Mouse (Mus musculus) limb, embryonic 13.5 days (tissue): Measurements from ENCODE around the gene Thumpd1. TPM values are rescaled to one million over a fixed set of nuclear protein-coding genes. Genes with fewer than 3 reads are reported as not detected.
"Not testable (repeated sequence)": the region's sequence is repeated elsewhere in the genome, so short reads cannot be mapped to it uniquely, and the experiment has no call there.

Experiments
- ATAC-seq: fragments of 200-750 bp; cut with Nextera tagmentation; 2 replicates; pipeline ENCODE4 v1.8.0; 2017; ENCODE audit warnings: low read depth, moderate number of reproducible peaks, moderate TSS enrichment; ENCODE audit not compliant: low FRiP score
- H3K27ac ChIP-seq: fragments of 300-500 bp; sonication (generic); 2 replicates; pipeline ENCODE4 v1.5.1; 2015; ENCODE audit warnings: inconsistent platforms, mild to moderate bottlenecking, moderate library complexity
- H3K27me3 ChIP-seq: fragments of 300-500 bp; sonication (generic); 2 replicates; pipeline ENCODE4 v1.6.1; 2015; ENCODE audit warnings: mild to moderate bottlenecking, inconsistent platforms
- H3K36me3 ChIP-seq: fragments of 300-500 bp; sonication (generic); 2 replicates; pipeline ENCODE4 v1.6.1; 2015; ENCODE audit warnings: inconsistent platforms, mild to moderate bottlenecking, moderate library complexity
- H3K4me1 ChIP-seq: fragments of 300-500 bp; sonication (generic); 2 replicates; pipeline ENCODE4 v1.6.1; 2015; ENCODE audit warnings: inconsistent platforms
- H3K4me2 ChIP-seq: fragments of 300-500 bp; sonication (generic); replicated peaks from 2 replicates; pipeline ENCODE4 v1.6.1; 2015; ENCODE audit warnings: inconsistent platforms, mild to moderate bottlenecking, moderate library complexity
- H3K4me3 ChIP-seq: fragments of 300-500 bp; sonication (generic); 2 replicates; pipeline ENCODE4 v1.5.1; 2015; ENCODE audit warnings: moderate library complexity, mild to moderate bottlenecking, inconsistent platforms
- H3K9ac ChIP-seq: fragments of 300-500 bp; sonication (generic); 2 replicates; pipeline ENCODE4 v1.6.1; 2015; ENCODE audit warnings: mild to moderate bottlenecking, inconsistent platforms
- H3K9me3 ChIP-seq: fragments of 300-500 bp; sonication (generic); 2 replicates; pipeline ENCODE4 v1.6.1; 2016; ENCODE audit warnings: inconsistent platforms
- WGBS: fragments of 180-500 bp; shearing (Covaris S2); methylation state at CpG from one replicate; pipeline ENCODE4 v1.1.7; 2015; 5-methylcytosine and 5-hydroxymethylcytosine counted together
- polyA plus RNA-seq: library from polyadenylated mRNA; unstranded; fragments of >200 nt; fragmentation: Nextera tagmentation; extraction: Ambion mirVana; gene quantifications from 2 replicates; pipeline ENCODE4 v1.2.1, GENCODE M21; 2015

Thumpd1 gene
- polyA plus RNA-seq, 1 experiment from 2014 or later: 80.2 TPM

DNA sequence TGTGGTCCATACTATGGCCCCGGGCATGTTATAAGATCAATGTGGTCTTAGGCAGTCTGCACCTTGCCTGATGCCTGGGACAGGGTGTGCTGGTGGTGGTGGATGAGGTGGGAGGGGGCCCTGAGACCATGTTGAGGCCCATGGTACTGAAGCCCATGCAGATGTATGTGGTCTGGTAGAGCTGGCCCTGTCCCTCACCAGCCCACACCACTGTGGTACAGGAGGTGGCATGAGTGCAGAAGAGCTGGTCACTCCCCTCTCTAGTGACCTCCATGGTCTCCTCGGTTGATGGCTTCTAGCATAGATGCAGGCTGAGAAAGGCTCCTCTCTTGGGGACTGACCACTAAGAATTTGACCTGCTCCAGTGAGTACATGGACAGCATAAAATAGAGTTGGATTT is 18.3 kb upstream of the Thumpd1 start:
- H3K27me3 ChIP-seq: 0 out of 2 replicates have a peak, but pooled peaks cover 4% of the 10 kb centered on the region
- no peak for ATAC-seq
- H3K4me2 ChIP-seq: no peak overlapping the region
- no peaks in the 10 kb centered on the region for H3K4me1 ChIP-seq
- H3K4me3 ChIP-seq: no peak overlapping the region
- no peaks in the 10 kb centered on the region for H3K36me3 ChIP-seq
- H3K9ac ChIP-seq: no peak overlapping the region
- H3K27ac ChIP-seq: no peak overlapping the region
- 91% methylated on average over 2 of the region's 2 CpGs for WGBS
- H3K9me3 ChIP-seq: no peaks in the 10 kb centered on the region

DNA sequence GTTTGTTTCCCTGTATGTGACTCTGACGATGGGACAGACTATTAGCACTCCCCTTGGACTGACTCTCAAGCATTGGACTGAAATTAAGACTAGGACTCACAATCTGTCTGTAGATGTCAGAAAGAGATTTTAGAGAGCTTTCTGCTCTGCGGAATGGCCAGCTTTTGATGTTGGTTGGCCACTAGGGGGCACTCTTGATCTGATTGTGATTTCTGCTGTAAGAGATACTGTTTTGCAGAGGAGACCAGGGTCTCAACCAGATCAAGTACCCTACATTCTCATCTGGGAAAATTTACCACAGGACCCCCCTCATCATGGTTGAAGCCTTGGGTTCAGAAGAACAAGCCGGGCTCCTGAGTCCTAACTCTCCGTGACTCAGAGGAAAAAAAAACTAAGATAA is 10.7 kb upstream of the Thumpd1 start:
- WGBS: 76% methylated on average over 4 of the region's 4 CpGs
- not testable (repeated sequence) for H3K9ac ChIP-seq, H3K36me3 ChIP-seq, H3K9me3 ChIP-seq, H3K4me2 ChIP-seq, H3K4me3 ChIP-seq, H3K27ac ChIP-seq, ATAC-seq, H3K27me3 ChIP-seq, H3K4me1 ChIP-seq

DNA sequence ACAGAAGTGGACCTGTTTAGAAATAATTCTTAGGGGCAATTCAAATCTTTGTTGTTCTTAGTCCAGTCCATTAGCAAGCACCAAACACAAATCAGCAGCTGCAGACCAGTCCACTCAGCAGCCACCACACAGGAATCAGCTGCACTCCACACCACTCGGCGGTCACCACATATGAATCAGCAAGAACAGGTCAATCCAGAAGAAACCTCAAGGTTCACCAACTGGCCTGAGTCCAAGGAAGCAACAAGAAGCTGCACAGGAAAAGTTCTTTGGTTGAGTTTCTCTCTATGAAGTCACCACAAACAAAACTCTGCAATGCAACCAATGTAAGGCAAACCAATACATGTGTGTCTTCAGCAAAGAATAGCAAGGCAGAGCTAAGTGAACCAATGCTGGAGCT is 7.0 kb upstream of the Thumpd1 start:
- ATAC-seq: no peak

DNA sequence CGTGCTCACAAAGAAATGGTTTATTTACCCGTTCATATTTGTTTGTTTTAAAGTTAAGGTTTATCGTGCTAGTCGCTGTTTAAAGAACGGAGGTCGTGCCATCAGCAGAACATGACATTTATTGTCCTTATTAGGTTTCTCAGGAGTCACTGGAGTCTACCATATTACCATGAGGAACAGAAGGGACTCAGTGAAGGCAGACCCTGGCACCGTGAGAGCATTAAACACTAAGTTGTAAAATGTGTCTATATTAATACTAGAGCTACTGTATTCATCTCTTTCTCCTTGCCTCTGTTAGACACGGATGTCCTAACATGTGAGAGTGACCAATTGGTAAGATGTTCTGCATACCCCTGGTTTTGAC is 331 bp upstream of the Thumpd1 start:
- Histone ChIP-seq H3K36me3 (peaks cover 26% of the 10 kb centered on the region), H3K4me2 (peak overlapping the region; percentile 87), H3K27ac (no peak overlapping the region), H3K4me3 (peak overlapping the region; percentile 95), H3K4me1 (peaks cover 10% of the 10 kb centered on the region), H3K27me3 (no peaks in the 10 kb centered on the region), H3K9ac (peak overlapping the region; percentile 87), H3K9me3 (no peaks in the 10 kb centered on the region)
- WGBS: 14% methylated on average over 8 of the region's 8 CpGs
- peak; percentile 18; the same call in 1 of the 2 replicates for ATAC-seq

More for the DNA sequence above, 7.0 kb upstream of the Thumpd1 start:
- WGBS: 90% methylated on average over 2 of the region's 2 CpGs
- Histone ChIP-seq H3K4me2 (no peak overlapping the region), H3K27ac (no peak overlapping the region), H3K4me1 (no peaks in the 10 kb centered on the region), H3K27me3 (no peaks in the 10 kb centered on the region), H3K9ac (no peak overlapping the region), H3K4me3 (no peak overlapping the region), H3K36me3 (no peaks in the 10 kb centered on the region), H3K9me3 (no peaks in the 10 kb centered on the region; the same call in 1 of the 2 replicates)

DNA sequence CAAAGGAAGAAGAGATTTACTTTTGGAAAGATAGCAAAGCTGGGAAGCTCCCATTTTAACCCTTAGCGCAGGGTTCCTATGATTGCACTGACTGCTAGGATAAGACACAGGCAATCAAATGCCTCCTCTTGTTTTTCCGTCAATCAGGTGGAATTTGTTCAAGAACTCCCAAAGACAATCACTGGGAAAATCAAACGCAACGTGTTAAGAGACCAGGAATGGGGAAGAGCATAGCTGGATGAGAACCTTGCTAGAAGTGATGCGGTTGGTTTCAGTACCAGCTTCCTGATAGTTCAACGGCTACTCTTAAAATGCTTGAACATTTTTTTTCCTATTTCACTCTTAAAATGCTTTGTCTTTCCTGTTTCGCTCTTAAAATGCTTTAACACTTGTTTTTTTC is 6.5 kb downstream of the Thumpd1 start:
- H3K4me3 ChIP-seq: no peak overlapping the region
- no peak overlapping the region for H3K9ac ChIP-seq
- 93% methylated on average over 7 of the region's 7 CpGs for WGBS
- no peak overlapping the region for H3K4me2 ChIP-seq
- no peak overlapping the region for H3K27ac ChIP-seq
- H3K36me3 ChIP-seq: peaks cover 39% of the 10 kb centered on the region
- ATAC-seq: no peak
- no peaks in the 10 kb centered on the region for H3K4me1 ChIP-seq
- no peaks in the 10 kb centered on the region for H3K9me3 ChIP-seq
- no peaks in the 10 kb centered on the region for H3K27me3 ChIP-seq

DNA sequence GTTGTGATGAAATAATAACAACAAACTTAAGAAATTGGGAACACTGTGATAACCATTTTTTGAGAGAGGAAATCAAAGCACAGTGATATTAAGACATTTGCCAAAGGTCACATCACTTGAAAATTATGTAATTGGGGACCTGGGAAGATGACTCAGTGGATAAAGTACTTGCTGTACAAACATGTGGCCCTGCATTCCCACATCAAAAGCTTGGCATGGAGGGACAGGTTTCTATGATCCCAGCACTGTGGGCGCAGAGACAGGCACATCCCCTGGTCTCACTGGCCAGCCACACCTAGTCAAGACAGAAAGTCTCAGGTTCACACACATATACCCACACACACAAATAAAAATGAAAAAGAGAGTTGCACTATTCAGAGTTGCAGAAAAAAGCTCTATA is 25.7 kb downstream of the Thumpd1 start:
- WGBS: 76% methylated on average over 1 of the region's 1 CpGs
- no peak overlapping the region for H3K4me3 ChIP-seq
- no peaks in the 10 kb centered on the region for H3K36me3 ChIP-seq
- no peaks in the 10 kb centered on the region for H3K4me1 ChIP-seq
- H3K27ac ChIP-seq: no peak overlapping the region
- no peaks in the 10 kb centered on the region for H3K27me3 ChIP-seq
- no peak overlapping the region for H3K4me2 ChIP-seq
- ATAC-seq: no peak
- H3K9me3 ChIP-seq: no peaks in the 10 kb centered on the region
- no peak overlapping the region for H3K9ac ChIP-seq

DNA sequence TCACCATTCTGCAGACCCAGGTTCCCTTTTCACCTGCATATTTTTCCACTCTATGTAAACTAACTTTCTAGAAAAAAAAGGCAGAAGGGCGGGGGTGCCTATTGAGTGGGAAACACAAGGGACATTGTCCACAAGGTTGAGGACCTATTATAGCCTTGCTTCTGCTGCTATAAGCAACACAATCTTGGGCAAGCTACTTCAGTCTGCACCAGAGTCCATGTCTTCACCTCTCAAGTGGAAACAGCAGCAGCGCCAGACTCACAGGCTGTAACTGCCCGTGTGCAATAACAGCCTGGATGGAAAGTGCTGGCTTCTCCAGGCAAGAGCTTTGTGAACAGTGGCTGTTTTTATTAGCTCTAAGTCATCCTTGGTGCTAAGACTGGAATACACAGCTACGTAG is 28.3 kb downstream of the Thumpd1 start:
- ATAC-seq: no peak
- no peak overlapping the region for H3K4me2 ChIP-seq
- 73% methylated on average over 4 of the region's 4 CpGs for WGBS

DNA sequence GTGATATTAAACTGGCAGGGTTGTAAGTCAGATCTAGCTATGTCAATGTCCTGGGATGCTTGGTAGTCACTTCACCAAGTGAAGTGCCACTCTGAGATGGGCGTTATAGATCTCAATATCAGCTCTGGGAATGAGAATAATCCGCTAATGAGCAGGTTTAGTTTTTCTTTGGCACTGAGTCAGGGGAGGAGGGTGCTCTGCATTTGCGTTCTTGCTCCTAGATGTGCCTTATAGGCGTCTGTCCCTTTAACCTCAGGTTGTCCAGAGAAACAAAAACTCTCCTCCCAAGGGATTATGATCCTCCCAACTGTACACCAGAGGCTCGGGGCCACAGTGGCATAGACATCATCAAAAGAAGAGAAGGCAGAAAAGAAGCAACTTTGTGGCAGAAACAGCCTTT is 30.9 kb downstream of the Thumpd1 start, which contains the start of gene Acsm4:
Gene Acsm4, plus strand, starts transcription at position 301 of the 400 bp plus-strand sequence.
- Histone ChIP-seq H3K36me3 (no peaks in the 10 kb centered on the region), H3K4me1 (no peaks in the 10 kb centered on the region), H3K9ac (no peak within 1 kb of the TSS), H3K9me3 (no peaks in the 10 kb centered on the region), H3K27ac (no peak within 1 kb of the TSS), H3K4me2 (no peak within 1 kb of the TSS), H3K27me3 (no peaks in the 10 kb centered on the region), H3K4me3 (no peak within 1 kb of the TSS)
- WGBS: 76% methylated on average over 5 of the region's 5 CpGs
- no peak for ATAC-seq

More for the DNA sequence above, 28.3 kb downstream of the Thumpd1 start:
- no peaks in the 10 kb centered on the region for H3K9me3 ChIP-seq
- H3K9ac ChIP-seq: no peak overlapping the region
- H3K4me1 ChIP-seq: no peaks in the 10 kb centered on the region
- H3K36me3 ChIP-seq: no peaks in the 10 kb centered on the region
- H3K27me3 ChIP-seq: no peaks in the 10 kb centered on the region
- no peak overlapping the region for H3K27ac ChIP-seq
- no peak overlapping the region for H3K4me3 ChIP-seq

DNA sequence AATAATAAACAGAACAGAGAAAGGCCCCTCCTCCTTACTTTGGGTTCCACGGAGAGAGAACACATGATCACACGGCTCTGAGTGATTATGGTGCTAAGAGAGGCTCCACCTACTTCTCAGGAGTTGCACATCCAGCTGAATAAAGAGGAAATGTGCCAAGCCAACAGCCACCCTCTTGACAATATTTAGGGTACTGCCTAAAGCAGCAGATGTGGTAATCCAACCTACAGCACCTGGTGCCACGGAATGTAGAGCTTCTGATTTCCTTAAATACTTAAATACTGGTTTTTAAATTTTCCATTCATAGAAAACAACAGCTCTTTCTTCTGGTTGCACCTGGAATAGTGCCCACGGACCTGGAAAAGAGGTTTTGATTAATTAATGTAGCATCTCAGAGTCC is 37.9 kb downstream of the Thumpd1 start:
- WGBS: 62% methylated on average over 4 of the region's 4 CpGs
- ATAC-seq: no peak
- no peaks in the 10 kb centered on the region for H3K36me3 ChIP-seq
- H3K4me2 ChIP-seq: no peak overlapping the region
- H3K4me1 ChIP-seq: 0 out of 2 replicates have a peak, but pooled peaks cover 5% of the 10 kb centered on the region
- no peak overlapping the region for H3K27ac ChIP-seq
- no peaks in the 10 kb centered on the region for H3K27me3 ChIP-seq
- H3K9me3 ChIP-seq: no peaks in the 10 kb centered on the region
- H3K9ac ChIP-seq: no peak overlapping the region
- no peak overlapping the region for H3K4me3 ChIP-seq

DNA sequence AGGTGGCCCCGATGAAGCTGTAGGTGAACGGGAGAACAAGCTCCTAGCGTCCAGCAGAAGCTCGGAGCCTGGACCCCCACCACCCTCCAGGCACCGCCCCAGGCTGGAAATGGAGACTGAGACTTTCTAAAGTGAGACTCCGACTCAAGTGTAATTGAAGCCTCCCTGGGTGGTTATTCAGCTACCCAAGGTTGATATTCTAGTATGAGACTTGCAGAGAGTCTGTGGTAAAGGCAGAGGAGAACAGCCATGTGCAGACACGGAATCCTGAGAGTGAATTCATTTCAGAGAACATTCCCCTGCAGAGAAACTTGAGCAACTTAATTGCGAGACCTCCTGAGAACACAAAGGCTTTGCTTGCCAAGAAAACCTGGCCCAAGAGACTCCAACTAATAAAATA is 40.5 kb downstream of the Thumpd1 start:
- Histone ChIP-seq H3K4me2 (no peak overlapping the region), H3K27ac (no peak overlapping the region), H3K27me3 (no peaks in the 10 kb centered on the region), H3K4me1 (0 out of 2 replicates have a peak, but pooled peaks cover 5% of the 10 kb centered on the region), H3K36me3 (no peaks in the 10 kb centered on the region), H3K4me3 (no peak overlapping the region), H3K9ac (no peak overlapping the region), H3K9me3 (no peaks in the 10 kb centered on the region)
- ATAC-seq: no peak
- WGBS: 52% methylated on average over 8 of the region's 8 CpGs

DNA sequence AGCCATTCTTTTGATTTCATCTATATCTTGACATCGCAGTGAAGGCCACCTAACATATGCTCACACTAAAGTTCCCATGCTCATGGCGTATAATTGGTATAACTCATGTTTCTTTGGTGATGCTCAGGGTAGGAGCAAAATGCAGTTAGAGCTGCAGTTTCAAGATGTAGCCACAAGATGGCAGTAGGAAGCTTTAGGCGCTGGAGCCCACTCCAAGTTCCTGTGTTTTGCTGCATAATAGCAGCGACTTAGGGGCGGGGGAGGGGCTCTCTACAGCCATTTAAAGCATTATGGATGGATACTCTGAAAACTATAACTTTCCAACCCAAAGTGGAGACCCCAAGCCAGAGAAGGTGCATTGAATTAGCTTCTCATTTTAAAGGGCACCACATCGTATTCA is 47.1 kb downstream of the Thumpd1 start:
- no peaks in the 10 kb centered on the region for H3K36me3 ChIP-seq
- no peaks in the 10 kb centered on the region for H3K9me3 ChIP-seq
- no peaks in the 10 kb centered on the region for H3K4me1 ChIP-seq
- H3K4me3 ChIP-seq: no peak overlapping the region
- ATAC-seq: peak; percentile 76
- WGBS: 20% methylated on average over 6 of the region's 6 CpGs
- H3K27ac ChIP-seq: no peak overlapping the region
- no peaks in the 10 kb centered on the region for H3K27me3 ChIP-seq
- no peak overlapping the region for H3K4me2 ChIP-seq
- no peak overlapping the region for H3K9ac ChIP-seq

DNA sequence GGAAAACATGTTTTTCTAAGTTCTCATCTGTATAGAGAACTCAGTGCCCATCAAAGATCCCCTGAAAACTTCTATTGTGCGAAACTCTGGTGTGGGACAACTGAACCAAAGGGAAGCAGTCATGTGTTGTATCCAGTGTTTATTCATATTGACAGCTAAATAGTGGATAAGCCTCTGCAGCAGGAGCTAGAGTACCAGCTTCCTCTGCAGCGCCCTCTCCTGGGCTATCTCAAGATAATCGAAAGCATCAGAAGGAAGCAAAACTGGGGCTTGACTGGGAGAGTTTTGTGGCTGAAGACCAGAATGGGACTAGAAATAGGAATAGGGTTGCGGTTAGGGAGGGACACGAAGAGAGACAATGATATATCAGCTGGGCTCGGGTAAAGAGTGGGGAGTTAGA is 49.7 kb downstream of the Thumpd1 start:
- no peak overlapping the region for H3K9ac ChIP-seq
- no peaks in the 10 kb centered on the region for H3K27me3 ChIP-seq
- H3K4me3 ChIP-seq: no peak overlapping the region
- 40% methylated on average over 6 of the region's 6 CpGs for WGBS
- no peak for ATAC-seq
- H3K4me2 ChIP-seq: no peak overlapping the region
- no peaks in the 10 kb centered on the region for H3K4me1 ChIP-seq
- no peaks in the 10 kb centered on the region for H3K36me3 ChIP-seq
- H3K9me3 ChIP-seq: no peaks in the 10 kb centered on the region
- H3K27ac ChIP-seq: no peak overlapping the region

DNA sequence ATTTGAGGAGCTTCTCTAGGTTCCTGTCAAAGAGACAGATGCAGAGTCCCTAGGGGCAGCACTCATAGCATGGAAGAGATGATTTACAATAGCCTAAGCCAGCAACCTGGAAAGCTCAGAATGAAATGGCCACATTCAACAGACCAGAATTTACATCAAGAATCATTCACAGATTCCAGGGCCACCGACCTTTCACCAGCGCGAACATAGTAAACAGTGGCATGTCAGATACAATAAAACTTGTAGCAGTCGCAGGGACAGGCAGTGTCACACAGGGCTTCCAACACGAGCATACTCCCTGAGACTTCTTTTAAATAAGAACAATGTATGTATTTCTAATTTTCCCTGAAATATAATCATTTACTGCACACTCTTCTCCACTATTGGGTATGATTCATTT is 50.2 kb downstream of the Thumpd1 start:
- Histone ChIP-seq H3K9ac (no peak overlapping the region), H3K4me1 (no peaks in the 10 kb centered on the region), H3K4me2 (no peak overlapping the region), H3K9me3 (no peaks in the 10 kb centered on the region), H3K4me3 (no peak overlapping the region), H3K36me3 (no peaks in the 10 kb centered on the region), H3K27me3 (no peaks in the 10 kb centered on the region), H3K27ac (no peak overlapping the region)
- ATAC-seq: no peak
- 73% methylated on average over 5 of the region's 5 CpGs for WGBS
